Comparison of ENCODE assay signal across 8 mouse cellular contexts in the genomic region with DNA sequence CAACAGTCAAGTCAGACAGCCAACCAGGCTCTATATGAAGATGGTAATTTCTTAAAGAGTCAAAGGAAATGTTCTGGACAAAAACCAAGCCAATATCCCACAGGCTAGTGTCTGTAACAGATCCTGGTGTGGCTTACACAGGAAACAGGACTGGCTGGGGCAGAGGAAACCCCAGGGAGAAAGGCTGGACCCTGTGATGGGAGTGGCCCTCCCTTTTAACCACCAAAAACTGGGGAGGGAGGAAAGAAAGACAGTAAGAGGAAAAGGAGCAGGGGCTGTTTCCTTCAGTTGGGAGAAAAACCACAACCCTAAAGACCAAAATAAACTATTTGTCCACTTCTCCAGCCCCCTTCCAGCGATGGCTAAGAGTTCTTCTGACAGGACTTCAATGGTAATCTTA. TPM values are rescaled to one million over a fixed set of nuclear protein-coding genes. Genes with fewer than 3 reads are reported as not detected.
DNase-seq lines count a peak whose midpoint lies in the region; ATAC-seq and TF ChIP-seq lines count a peak whose summit lies in the region.

No protein-coding gene starts in this region.

- no peaks in the 10 kb centered on the region for H3K9me3 ChIP-seq in lung, embryonic 15.5 days
- H3K9me3 ChIP-seq in forebrain, embryonic 10.5 days = no peaks in the 10 kb centered on the region
- H3K9me3 ChIP-seq in limb, embryonic 13.5 days = no peaks in the 10 kb centered on the region

- WGBS in lung, embryonic 15.5 days = 38% methylated on average over 1 of the region's 1 CpGs
- WGBS in forebrain, embryonic 10.5 days = 60% methylated on average over 1 of the region's 1 CpGs
- 86% methylated on average over 1 of the region's 1 CpGs for WGBS in limb, embryonic 13.5 days
- 68% methylated on average over 1 of the region's 1 CpGs for WGBS in olfactory bulb, adult 2 months

- H3K4me2 ChIP-seq in lung, embryonic 15.5 days = peak overlapping the region; percentile 40; the same call in 1 of the 2 replicates
- H3K4me2 ChIP-seq in limb, embryonic 13.5 days (replicated peaks) = peak overlapping the region; percentile 43; the same call in 1 of the 2 replicates

- peaks cover 85% of the 10 kb centered on the region for H3K4me1 ChIP-seq in lung, embryonic 15.5 days
- peaks cover 95% of the 10 kb centered on the region for H3K4me1 ChIP-seq in forebrain, embryonic 10.5 days
- H3K4me1 ChIP-seq in limb, embryonic 13.5 days = peaks cover 84% of the 10 kb centered on the region
- peaks cover 36% of the 10 kb centered on the region for H3K4me1 ChIP-seq in olfactory bulb, adult 2 months (ENCODE audit: control insufficient read depth, insufficient read depth, low read length)

- no peak overlapping the region for H3K9ac ChIP-seq in lung, embryonic 15.5 days
- no peak overlapping the region for H3K9ac ChIP-seq in limb, embryonic 13.5 days

- H3K36me3 ChIP-seq in lung, embryonic 15.5 days = no peaks in the 10 kb centered on the region
- H3K36me3 ChIP-seq in forebrain, embryonic 10.5 days (replicated peaks) = peaks cover 11% of the 10 kb centered on the region
- H3K36me3 ChIP-seq in limb, embryonic 13.5 days = no peaks in the 10 kb centered on the region; the same call in 1 of the 2 replicates

- no peak for ATAC-seq in lung, embryonic 15.5 days (ENCODE audit: borderline replicate concordance, extremely low read depth, low FRiP score, low TSS enrichment)
- ATAC-seq in limb, embryonic 13.5 days (ENCODE audit: low FRiP score, low read depth) = no peak
- ATAC-seq in CD4-positive, CD25-positive, alpha-beta regulatory T cell, adult 4 months = no peak

- no peaks in the 10 kb centered on the region for H3K27me3 ChIP-seq in lung, embryonic 15.5 days
- no peaks in the 10 kb centered on the region for H3K27me3 ChIP-seq in forebrain, embryonic 10.5 days (ENCODE audit: poor library complexity, severe bottlenecking)
- H3K27me3 ChIP-seq in limb, embryonic 13.5 days = no peaks in the 10 kb centered on the region

- H3K4me3 ChIP-seq in lung, embryonic 15.5 days = no peak overlapping the region
- H3K4me3 ChIP-seq in forebrain, embryonic 10.5 days = no peak overlapping the region
- H3K4me3 ChIP-seq in limb, embryonic 13.5 days = no peak overlapping the region
- no peak overlapping the region for H3K4me3 ChIP-seq in olfactory bulb, adult 2 months (ENCODE audit: insufficient read depth, low read depth, low read length)

- no peak for DNase-seq in lung, postnatal 25 days (ENCODE audit: low spot score)
- no peak for DNase-seq in forebrain, embryonic 10.5 days (ENCODE audit: extremely low spot score, low spot score)
- no peak for DNase-seq in adipocyte (ENCODE audit: low spot score)
- DNase-seq in adrenal gland, postnatal 36 days = no peak

- TF ChIP-seq POLR2A in olfactory bulb, adult 2 months (IDR thresholded peaks at IDR 0.05; ENCODE audit: insufficient read depth, low read depth, low read length) = no peak

- H3K27ac ChIP-seq in lung, embryonic 15.5 days = peak overlapping the region; percentile 92
- H3K27ac ChIP-seq in forebrain, embryonic 10.5 days = peak overlapping the region; percentile 97
- H3K27ac ChIP-seq in limb, embryonic 13.5 days = peak overlapping the region; percentile 85
- H3K27ac ChIP-seq in olfactory bulb, adult 2 months (ENCODE audit: insufficient read depth, low read depth, low read length) = 0 out of 2 replicates have a peak overlapping the region, but pooled peaks have one; percentile 76

- TF ChIP-seq CTCF in olfactory bulb, adult 2 months (IDR thresholded peaks at IDR 0.05; ENCODE audit: insufficient read depth, low read depth, low read length) = no peak

RNA-seq across cellular contexts. Expression of gene Tspan14, which starts 11.5 kb away (rescaled TPM):
- polyA plus RNA-seq in lung, embryonic 15.5 days (2015; fragmentation: Nextera tagmentation; extraction: Ambion mirVana) = 99.0 and 101 TPM in 2 replicates
- polyA plus RNA-seq in forebrain, embryonic 10.5 days (2016; fragmentation: Nextera tagmentation; extraction: Ambion mirVana) = 89.3 and 93.9 TPM in 2 replicates
- 68.4 and 68.7 TPM in 2 replicates for polyA plus RNA-seq in limb, embryonic 13.5 days (2015; fragmentation: Nextera tagmentation; extraction: Ambion mirVana)
- not detected in 2 replicates for polyA plus RNA-seq in olfactory bulb, adult 2 months (2012; ENCODE audit: insufficient read depth, insufficient read length, low replicate concordance, missing spikeins)
- total RNA-seq in adrenal gland, postnatal 36 days (2021) = 10 to 100 TPM; 31.5 to 37.3 TPM
- 10 to 100 TPM; 62.4 to 88.4 TPM for polyA plus RNA-seq in CD4-positive, CD25-positive, alpha-beta regulatory T cell, adult 4 months (2017; shearing (Covaris generic))

RNA-seq across cellular contexts. Expression of gene Fam213a, which starts 58.4 kb away (rescaled TPM):
- 147 and 150 TPM in 2 replicates for polyA plus RNA-seq in lung, embryonic 15.5 days (2015; fragmentation: Nextera tagmentation; extraction: Ambion mirVana)
- 49.4 and 50.5 TPM in 2 replicates for polyA plus RNA-seq in forebrain, embryonic 10.5 days (2016; fragmentation: Nextera tagmentation; extraction: Ambion mirVana)
- 39.3 and 41.6 TPM in 2 replicates for polyA plus RNA-seq in limb, embryonic 13.5 days (2015; fragmentation: Nextera tagmentation; extraction: Ambion mirVana)
- not detected in 2 replicates for polyA plus RNA-seq in olfactory bulb, adult 2 months (2012; ENCODE audit: insufficient read depth, insufficient read length, low replicate concordance, missing spikeins)
- 100 to 1,000 TPM; 115 to 121 TPM for total RNA-seq in adrenal gland, postnatal 36 days (2021)
- polyA plus RNA-seq in CD4-positive, CD25-positive, alpha-beta regulatory T cell, adult 4 months (2017; shearing (Covaris generic)) = 10 to 100 TPM; 12.4 to 13.4 TPM

Comparison
In these comparisons a context has a peak if more than half of its experiments do, and no peak if none do; other contexts are left out.
1. RNA of gene Tspan14, which starts 11.5 kb away (polyA plus RNA-seq): 99.0 to 101 TPM in lung, embryonic 15.5 days, 89.3 to 93.9 TPM in forebrain, embryonic 10.5 days, 62.4 to 88.4 TPM in CD4-positive, CD25-positive, alpha-beta regulatory T cell, adult 4 months and 68.4 to 68.7 TPM in limb, embryonic 13.5 days; not detected in olfactory bulb, adult 2 months; every median in the first group is over 10 times any median in the second.
2. RNA of gene Fam213a, which starts 58.4 kb away (polyA plus RNA-seq): 147 to 150 TPM in lung, embryonic 15.5 days, 49.4 to 50.5 TPM in forebrain, embryonic 10.5 days, 39.3 to 41.6 TPM in limb, embryonic 13.5 days and 12.4 to 13.4 TPM in CD4-positive, CD25-positive, alpha-beta regulatory T cell, adult 4 months; not detected in olfactory bulb, adult 2 months; every median in the first group is over 10 times any median in the second.
3. Peak in every context shown above with its lines, with median percentiles within 50 percentile points of each other: H3K27ac ChIP-seq.